Mouse (Mus musculus): Measurements from ENCODE around the gene Slc9a7.
A peak's percentile ranks its signal among the peaks of the same experiment; 100 is the strongest.

Gene Slc9a7

GRCm38 (mm10) chrX:20291282-20292039 lies at the start of gene Slc9a7:
Gene Slc9a7 (minus strand): TSS chrX:20291807.
- DNase-seq (ENCODE audit: low spot score) = peak; percentile 52

DNA sequence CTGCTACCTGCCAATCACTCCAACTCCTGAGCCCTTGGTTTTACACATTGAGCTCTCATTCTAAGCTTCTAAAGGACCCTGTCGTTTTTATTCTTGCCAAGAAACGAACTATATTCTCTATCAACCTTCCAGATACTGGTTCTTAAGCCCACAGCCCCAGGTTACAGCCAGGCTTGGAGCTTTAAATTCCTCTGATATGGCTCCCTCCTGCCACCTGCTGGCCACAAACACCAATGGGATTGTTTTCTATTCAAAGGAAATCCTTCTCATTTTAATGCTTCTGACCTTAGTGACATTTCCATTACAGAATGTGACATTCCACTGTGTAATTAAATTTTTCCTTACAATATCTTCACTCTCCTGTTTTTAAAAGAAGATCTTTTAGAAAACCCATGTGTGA lies 44.1 kb upstream of the Slc9a7 start:
- peak; percentile 55 for DNase-seq (ENCODE audit: low spot score)

- no peak for DNase-seq (ENCODE audit: low spot score)
Observed at GRCm38 (mm10) chrX:20332756-20333155, 41.1 kb upstream of the Slc9a7 start.

DNA sequence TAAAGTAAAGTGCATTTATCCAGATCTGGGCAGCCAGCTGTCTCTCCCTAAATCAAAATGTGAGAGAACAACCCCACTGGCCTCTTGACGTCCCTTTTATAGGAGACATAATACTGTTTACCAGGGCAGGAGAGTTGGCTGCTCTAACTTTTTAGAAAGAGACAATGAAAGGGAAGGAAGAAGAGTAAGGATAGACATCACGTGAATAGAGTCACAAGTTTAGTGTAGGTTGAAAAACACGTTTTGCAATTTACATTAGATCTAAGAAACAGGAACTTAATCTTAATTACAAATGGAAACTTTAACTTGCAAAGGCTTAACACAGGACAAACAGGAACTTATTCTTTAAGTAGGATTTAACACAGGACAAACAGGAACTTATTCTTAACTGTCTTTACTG lies 15.6 kb upstream of the Slc9a7 start:
- DNase-seq (ENCODE audit: low spot score) = no peak

- no peak for DNase-seq (ENCODE audit: low spot score)
Observed at GRCm38 (mm10) chrX:20305941-20306340, 14.3 kb upstream of the Slc9a7 start.

- no peak for DNase-seq (ENCODE audit: low spot score)
Observed at GRCm38 (mm10) chrX:20303280-20303679, 11.7 kb upstream of the Slc9a7 start.

GRCm38 (mm10) chrX:20292040-20292417 lies 422 bp upstream of the Slc9a7 start:
- no peak for DNase-seq (ENCODE audit: low spot score)

DNA sequence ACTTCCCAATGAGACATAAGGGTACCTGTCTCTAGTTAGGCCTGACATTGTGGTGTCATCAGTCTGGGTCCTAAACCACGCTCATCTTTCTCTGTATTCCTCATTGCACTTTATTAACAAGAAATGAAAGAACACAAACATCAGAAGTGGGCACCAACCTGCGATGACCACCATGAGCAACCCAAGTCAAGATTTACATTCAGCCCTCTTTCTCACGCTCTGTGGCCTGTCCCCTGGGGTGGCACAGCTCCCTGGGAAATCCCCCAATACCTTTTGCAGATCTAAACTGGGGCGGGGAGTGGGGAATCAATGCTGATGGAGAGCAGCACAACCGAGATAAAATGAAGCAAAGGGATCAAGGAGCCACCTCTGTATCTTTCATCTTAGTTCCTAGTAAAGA lies 892 bp downstream of the Slc9a7 start:
- DNase-seq (ENCODE audit: low spot score) = no peak

GRCm38 (mm10) chrX:20288674-20289073 lies 2.9 kb downstream of the Slc9a7 start:
- DNase-seq (ENCODE audit: low spot score) = no peak

GRCm38 (mm10) chrX:20286254-20286653 lies 5.4 kb downstream of the Slc9a7 start:
- no peak for DNase-seq (ENCODE audit: low spot score)

DNA sequence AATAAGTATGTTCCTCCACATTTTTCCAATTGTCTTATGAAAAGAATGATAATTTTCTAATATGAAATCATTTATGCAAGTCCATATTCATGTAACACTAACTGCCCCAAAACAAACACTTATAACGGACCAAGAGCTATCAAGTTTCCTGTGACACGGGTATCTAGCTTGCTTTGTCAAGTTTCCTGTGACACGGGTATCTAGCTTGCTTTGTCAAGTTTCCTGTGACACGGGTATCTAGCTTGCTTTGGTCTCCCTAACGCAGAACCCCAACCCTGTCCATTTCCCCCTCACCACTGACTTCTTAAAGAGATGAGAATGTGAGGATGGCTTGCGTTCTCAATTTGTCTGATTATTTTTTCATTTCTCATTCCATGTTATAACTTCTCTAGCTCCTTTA lies 12.2 kb downstream of the Slc9a7 start:
- DNase-seq (ENCODE audit: low spot score) = no peak

- DNase-seq (ENCODE audit: low spot score) = no peak
Observed at GRCm38 (mm10) chrX:20273854-20274253, 17.8 kb downstream of the Slc9a7 start.

DNA sequence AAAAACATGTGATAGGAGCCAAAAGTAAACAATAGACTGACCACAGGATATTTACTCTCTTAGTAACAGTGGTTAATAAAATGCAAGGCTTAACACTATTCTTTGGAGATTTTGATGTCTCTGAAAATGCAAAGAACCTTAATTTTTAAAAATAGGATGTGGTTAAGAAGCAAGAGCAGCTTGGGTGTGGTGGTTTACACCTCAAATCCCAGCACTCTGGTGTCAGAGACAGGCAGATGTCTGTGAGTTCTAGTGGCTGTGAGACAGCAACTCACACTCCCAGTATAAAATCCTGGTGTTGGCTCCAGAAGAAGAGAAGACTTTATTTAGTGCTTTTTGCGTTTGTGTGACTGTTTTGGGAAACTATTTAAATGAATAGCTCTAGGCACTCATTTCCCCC lies 19.6 kb downstream of the Slc9a7 start:
- no peak for DNase-seq (ENCODE audit: low spot score)

DNA sequence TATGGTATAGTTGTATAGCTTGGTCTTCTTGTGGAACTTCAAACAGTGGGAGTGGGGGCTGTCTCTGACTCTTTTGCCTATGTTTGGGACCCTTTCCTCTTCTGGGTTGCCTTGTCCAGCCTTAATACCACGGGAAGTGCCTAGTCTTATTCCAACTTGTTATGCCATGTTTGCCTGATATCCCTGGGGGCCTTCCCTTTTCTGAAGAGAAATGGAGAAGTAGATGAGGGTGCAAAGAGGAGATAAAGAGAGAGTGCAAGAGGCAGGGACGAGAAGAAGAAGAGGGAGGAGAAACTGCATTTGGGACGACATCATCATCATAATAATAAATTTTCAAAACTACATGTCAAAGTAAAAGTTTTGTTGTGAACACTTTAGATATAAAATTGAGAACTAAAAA lies 21.6 kb downstream of the Slc9a7 start:
- no peak for DNase-seq (ENCODE audit: low spot score)

- no peak for DNase-seq (ENCODE audit: low spot score)
Observed at GRCm38 (mm10) chrX:20264370-20264769, 27.2 kb downstream of the Slc9a7 start.

DNA sequence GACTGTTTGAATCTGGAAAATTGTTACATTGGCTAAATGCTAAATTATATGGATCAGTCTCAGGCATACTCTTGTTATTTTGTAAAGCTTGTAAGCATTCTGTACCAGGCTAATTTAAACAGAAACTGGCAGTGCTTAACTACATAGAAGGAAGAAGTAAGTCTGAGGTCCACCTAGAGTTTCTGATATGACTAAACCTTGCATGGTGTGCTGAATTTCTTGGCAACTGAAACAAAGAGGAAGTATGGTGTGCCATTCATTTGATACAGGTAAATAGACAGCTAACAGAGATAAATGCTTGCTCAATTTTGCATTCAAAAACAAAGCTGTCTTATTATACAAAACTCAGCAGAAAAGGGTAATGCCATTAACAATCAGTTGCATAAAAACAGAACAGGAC lies 63.5 kb downstream of the Slc9a7 start:
- no peak for DNase-seq (ENCODE audit: low spot score)

- no peak for DNase-seq (ENCODE audit: low spot score)
Observed at GRCm38 (mm10) chrX:20221486-20221885, 70.1 kb downstream of the Slc9a7 start.

GRCm38 (mm10) chrX:20185616-20186015 lies 106.0 kb downstream of the Slc9a7 start:
- DNase-seq (ENCODE audit: low spot score) = no peak

DNA sequence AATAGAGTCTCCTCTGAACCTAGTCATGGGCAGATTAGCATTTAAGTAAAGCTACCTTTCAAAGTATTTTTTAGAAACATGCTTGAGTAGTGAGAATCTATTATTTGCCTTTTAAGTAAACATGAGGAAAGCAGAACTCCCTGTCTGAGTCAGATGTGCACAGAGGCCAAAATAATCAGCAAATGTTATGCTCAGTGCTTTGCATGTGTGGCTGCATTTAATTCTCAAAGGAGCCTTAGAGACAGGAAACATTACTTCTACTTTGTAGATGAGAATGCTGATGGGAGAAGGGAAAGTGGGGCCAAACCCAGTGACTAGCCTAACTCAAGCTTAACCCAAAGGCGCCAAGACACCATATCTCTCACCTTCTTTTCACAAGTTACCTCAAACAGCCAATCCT lies 114.8 kb downstream of the Slc9a7 start:
- DNase-seq (ENCODE audit: low spot score) = no peak

DNA sequence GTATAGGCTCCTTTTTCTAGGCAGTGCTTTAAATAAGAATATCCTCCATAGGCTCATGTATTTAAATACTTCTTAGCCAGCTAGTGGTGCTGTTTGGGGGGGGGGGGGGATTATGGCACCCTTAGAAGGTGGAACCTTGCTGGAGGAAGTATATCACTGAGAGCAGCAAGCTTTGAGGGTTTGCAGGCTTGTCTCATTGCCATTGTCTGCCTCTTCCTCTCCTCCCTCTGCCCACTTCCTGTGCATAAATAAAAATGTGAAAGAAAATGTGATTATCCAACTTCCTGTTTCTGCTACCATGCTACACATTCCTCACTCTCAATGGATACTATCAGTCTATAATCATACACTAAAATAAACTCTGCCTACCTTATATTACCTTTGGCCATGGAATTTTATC lies 123.2 kb downstream of the Slc9a7 start:
- DNase-seq (ENCODE audit: low spot score) = no peak

DNA sequence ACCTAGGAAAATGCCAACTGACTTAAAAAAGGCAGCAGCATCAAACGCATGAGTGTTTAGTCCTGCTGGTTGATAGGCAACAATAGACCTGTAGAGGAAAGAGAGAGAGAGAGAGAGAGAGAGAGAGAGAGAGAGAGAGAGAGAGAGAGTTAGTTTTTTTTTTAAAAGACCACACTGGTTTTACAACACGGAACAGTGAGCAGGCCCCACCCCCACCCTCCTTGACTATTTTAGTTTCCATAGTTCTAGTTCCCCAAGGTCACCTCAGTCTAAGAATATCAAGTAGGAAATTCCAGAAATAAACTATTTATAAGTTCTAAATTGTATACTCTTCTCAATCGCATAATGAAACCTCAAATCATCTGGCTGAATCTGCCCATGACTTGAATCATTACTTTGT lies 126.6 kb downstream of the Slc9a7 start:
- no peak for DNase-seq (ENCODE audit: low spot score)

- peak; percentile 66 for DNase-seq (ENCODE audit: low spot score)
Observed at GRCm38 (mm10) chrX:20162322-20162711, 129.3 kb downstream of the Slc9a7 start.

DNA sequence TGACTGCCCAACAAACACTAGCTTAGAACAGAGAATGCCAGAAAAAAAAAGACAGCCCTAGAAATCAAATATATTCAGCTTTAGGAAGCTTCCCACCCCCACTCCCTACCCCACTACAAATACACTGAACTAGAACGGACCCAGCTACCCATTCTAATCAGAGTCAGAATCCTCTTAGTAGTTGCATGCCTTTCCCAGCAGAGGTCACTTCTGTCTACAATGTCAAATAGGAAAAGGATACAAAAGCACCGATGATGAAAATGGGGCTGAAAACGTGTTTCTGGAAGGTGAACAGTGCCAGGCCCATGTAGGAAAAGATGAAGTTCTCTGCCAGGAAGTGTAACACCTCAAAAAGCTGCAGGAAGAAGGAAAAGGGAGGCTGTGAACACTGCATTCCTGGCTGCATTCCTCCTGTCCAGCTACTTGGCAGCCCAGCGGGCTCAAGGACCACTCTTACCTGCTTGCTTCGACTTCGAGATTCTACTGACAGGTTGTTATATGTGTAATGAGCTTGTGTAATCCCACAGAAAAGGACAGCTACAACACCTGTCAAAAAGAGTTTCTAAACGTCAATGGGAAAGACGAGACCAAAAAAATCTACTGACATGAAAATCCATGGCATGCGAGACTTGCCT lies 129.8 kb downstream of the Slc9a7 start:
- DNase-seq (ENCODE audit: low spot score) = peak; percentile 9

GRCm38 (mm10) chrX:20160301-20160700 lies 131.3 kb downstream of the Slc9a7 start:
- DNase-seq (ENCODE audit: low spot score) = no peak
